Mouse (Mus musculus) layer of hippocampus, adult 8-10 months (tissue): ENCODE results near the gene Sytl2. TPM values are rescaled to one million over a fixed set of nuclear protein-coding genes. Genes with fewer than 3 reads are reported as not detected.

Experiments used
- total RNA-seq, 4 experiments: library from RNA; stranded (reverse); gene quantifications; 2 replicates each; pipeline ENCODE4 v1.2.4; 2022

The Sytl2 gene
- total RNA-seq, 4 experiments from 2014 or later: 41.4 to 48.2 (median 44.3) TPM

Other genes with a start within 250 kb of the Sytl2 start
- gene Picalm, start 172.0 kb upstream of the Sytl2 start, total RNA-seq: 100 to 1,000 TPM; 145 to 170 (median 165) TPM
- not detected for gene Ccdc83, start 36.5 kb upstream of the Sytl2 start, total RNA-seq
- gene Ccdc89, start 124.3 kb downstream of the Sytl2 start, total RNA-seq: 1 to 10 TPM in 2 of 4 experiments, under 1 TPM in 2; 0.98 to 1.3 (median 1.1) TPM
- gene Crebzf, start 140.5 kb downstream of the Sytl2 start, total RNA-seq: 10 to 100 TPM; 74.6 to 91.6 (median 86.8) TPM
- gene Tmem126a, start 155.0 kb downstream of the Sytl2 start, total RNA-seq: 10 to 100 TPM; 37.2 to 53.0 (median 40.9) TPM
- gene Tmem126b, start 173.7 kb downstream of the Sytl2 start, total RNA-seq: 10 to 100 TPM; 25.0 to 33.3 (median 28.1) TPM
- 100 to 1,000 TPM; 216 to 253 (median 244) TPM for gene Dlg2, start 174.4 kb downstream of the Sytl2 start, total RNA-seq